Mouse (Mus musculus): ENCODE results near the gene Hist2h3c2.

DNA sequence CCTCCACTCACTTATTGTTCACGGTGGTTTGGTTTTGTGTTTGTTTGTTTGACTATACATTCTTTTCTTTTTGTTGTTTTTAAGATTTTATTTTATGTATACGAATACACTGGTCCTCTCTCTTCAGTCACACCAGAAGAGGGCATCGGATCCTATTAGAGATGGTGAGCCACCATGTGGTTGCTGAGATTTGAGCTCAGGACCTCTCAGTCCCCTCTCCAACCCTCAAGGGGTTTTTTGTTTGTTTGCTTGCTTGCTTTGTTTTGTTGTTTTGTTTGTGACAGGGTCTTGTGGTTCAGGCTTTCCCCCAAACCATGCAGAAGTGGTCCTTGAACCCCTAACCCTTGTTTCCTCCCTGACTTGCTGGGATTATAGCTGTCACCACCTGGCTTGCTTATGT is 22.7 kb upstream of the Hist2h3c2 start:
- no peak for TF ChIP-seq POLR2A (IDR thresholded peaks at IDR 0.05; ENCODE audit: borderline replicate concordance, insufficient read depth, low read length)
- no peak for TF ChIP-seq CTCF (IDR thresholded peaks at IDR 0.05; ENCODE audit: borderline replicate concordance, insufficient read depth, low read depth, low read length)

All from cerebellum, adult 2 months (tissue).